Mouse (Mus musculus): Measurements from ENCODE around the gene Nat8f1. TPM values are rescaled to one million over a fixed set of nuclear protein-coding genes. Genes with fewer than 3 reads are reported as not detected.
"Not testable (repeated sequence)": the region's sequence is repeated elsewhere in the genome, so short reads cannot be mapped to it uniquely, and the experiment has no call there.

Nat8f1 gene
- polyA plus RNA-seq, 2 experiments = 7.0 to 7.7 TPM

GRCm38 (mm10) chr6:85902303-85902702 lies 13.2 kb downstream of the Nat8f1 start:
- WGBS = 86% methylated on average over 2 of the region's 2 CpGs
- no peak overlapping the region for H3K27ac ChIP-seq (replicated peaks; ENCODE audit: low read depth, low read length)
- DNase-seq (ENCODE audit: low spot score) (no peak), ATAC-seq (ENCODE audit: low FRiP score, low read depth) (no peak)
- no peaks in the 10 kb centered on the region for H3K27me3 ChIP-seq (ENCODE audit: control insufficient read depth, insufficient read depth, low read length)
- no peaks in the 10 kb centered on the region for H3K36me3 ChIP-seq (ENCODE audit: control insufficient read depth, insufficient read depth, low read length)
- no peak overlapping the region for H3K4me3 ChIP-seq (replicated peaks; ENCODE audit: low read length)
- H3K4me1 ChIP-seq (ENCODE audit: control insufficient read depth, insufficient read depth, low read length) = no peaks in the 10 kb centered on the region
- no peak overlapping the region for H3K9ac ChIP-seq (ENCODE audit: low read depth, low read length, severe bottlenecking)
- TF ChIP-seq POLR2A (IDR thresholded peaks at IDR 0.05; ENCODE audit: borderline replicate concordance, extremely low read depth, insufficient read depth, insufficient read length) = no peak
- no peak overlapping the region for H3K4me2 ChIP-seq (replicated peaks; ENCODE audit: low read depth, low read length, severe bottlenecking)
- H3K9me3 ChIP-seq (ENCODE audit: control insufficient read depth, low read length) = no peaks in the 10 kb centered on the region

GRCm38 (mm10) chr6:85898596-85899475 lies 16.7 kb downstream of the Nat8f1 start:
- WGBS = 72% methylated on average over 6 of the region's 8 CpGs
- not testable (repeated sequence) for DNase-seq (ENCODE audit: low spot score); H3K4me1 ChIP-seq (ENCODE audit: control insufficient read depth, insufficient read depth, low read length); H3K4me2 ChIP-seq (replicated peaks; ENCODE audit: low read depth, low read length, severe bottlenecking); H3K27me3 ChIP-seq (ENCODE audit: control insufficient read depth, insufficient read depth, low read length); ATAC-seq (ENCODE audit: low FRiP score, low read depth); H3K4me3 ChIP-seq (replicated peaks; ENCODE audit: low read length); H3K27ac ChIP-seq (replicated peaks; ENCODE audit: low read depth, low read length); H3K9me3 ChIP-seq (ENCODE audit: control insufficient read depth, low read length); H3K36me3 ChIP-seq (ENCODE audit: control insufficient read depth, insufficient read depth, low read length); H3K9ac ChIP-seq (ENCODE audit: low read depth, low read length, severe bottlenecking)

GRCm38 (mm10) chr6:85895061-85895648 lies 20.3 kb downstream of the Nat8f1 start:
- H3K36me3 ChIP-seq (ENCODE audit: control insufficient read depth, insufficient read depth, low read length); ATAC-seq (ENCODE audit: low FRiP score, low read depth); H3K9me3 ChIP-seq (ENCODE audit: control insufficient read depth, low read length); H3K27me3 ChIP-seq (ENCODE audit: control insufficient read depth, insufficient read depth, low read length); H3K4me1 ChIP-seq (ENCODE audit: control insufficient read depth, insufficient read depth, low read length); H3K4me2 ChIP-seq (replicated peaks; ENCODE audit: low read depth, low read length, severe bottlenecking); H3K9ac ChIP-seq (ENCODE audit: low read depth, low read length, severe bottlenecking); H3K27ac ChIP-seq (replicated peaks; ENCODE audit: low read depth, low read length); DNase-seq (ENCODE audit: low spot score); H3K4me3 ChIP-seq (replicated peaks; ENCODE audit: low read length): not testable (repeated sequence)
- WGBS = 77% methylated on average over 25 of the region's 25 CpGs

GRCm38 (mm10) chr6:85888961-85889360 lies 26.5 kb downstream of the Nat8f1 start:
- no peak overlapping the region for H3K4me3 ChIP-seq (replicated peaks; ENCODE audit: low read length)
- no peak for DNase-seq (ENCODE audit: low spot score)

DNA sequence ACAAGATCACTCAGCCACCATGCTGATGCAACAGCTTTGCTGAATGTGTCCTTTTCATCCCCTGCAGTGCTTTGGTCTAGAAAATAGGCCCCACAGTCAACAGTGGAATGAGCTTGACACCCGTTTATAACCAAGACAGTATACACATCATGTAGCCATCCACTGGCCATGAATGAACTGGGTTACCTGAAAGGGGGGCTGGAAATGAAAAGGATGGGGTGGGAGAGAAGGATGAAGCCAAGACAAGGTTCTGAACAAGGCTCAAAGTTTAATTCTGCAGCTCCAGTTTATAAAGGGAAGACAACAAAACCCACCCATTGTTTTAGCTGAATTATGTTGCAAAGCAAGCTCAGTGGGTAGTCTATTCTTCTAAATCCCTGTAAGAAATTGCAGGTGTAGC lies 31.2 kb downstream of the Nat8f1 start:
- Histone ChIP-seq H3K9me3 (ENCODE audit: control insufficient read depth, low read length) (peaks cover 18% of the 10 kb centered on the region), H3K27ac (replicated peaks; ENCODE audit: low read depth, low read length) (no peak overlapping the region), H3K9ac (ENCODE audit: low read depth, low read length, severe bottlenecking) (no peak overlapping the region), H3K4me1 (ENCODE audit: control insufficient read depth, insufficient read depth, low read length) (no peaks in the 10 kb centered on the region), H3K4me2 (replicated peaks; ENCODE audit: low read depth, low read length, severe bottlenecking) (no peak overlapping the region), H3K36me3 (ENCODE audit: control insufficient read depth, insufficient read depth, low read length) (no peaks in the 10 kb centered on the region), H3K27me3 (ENCODE audit: control insufficient read depth, insufficient read depth, low read length) (no peaks in the 10 kb centered on the region), H3K4me3 (replicated peaks; ENCODE audit: low read length) (no peak overlapping the region)
- no peak for DNase-seq (ENCODE audit: low spot score)
- no peak for TF ChIP-seq POLR2A (IDR thresholded peaks at IDR 0.05; ENCODE audit: borderline replicate concordance, extremely low read depth, insufficient read depth, insufficient read length)
- 97% methylated on average over 1 of the region's 1 CpGs for WGBS
- ATAC-seq (ENCODE audit: low FRiP score, low read depth) = no peak

More at GRCm38 (mm10) chr6:85888961-85889360, 26.5 kb downstream of the Nat8f1 start:
- H3K9ac ChIP-seq (ENCODE audit: low read depth, low read length, severe bottlenecking) = no peak overlapping the region
- no peak for TF ChIP-seq POLR2A (IDR thresholded peaks at IDR 0.05; ENCODE audit: borderline replicate concordance, extremely low read depth, insufficient read depth, insufficient read length)
- no peaks in the 10 kb centered on the region for H3K36me3 ChIP-seq (ENCODE audit: control insufficient read depth, insufficient read depth, low read length)
- H3K9me3 ChIP-seq (ENCODE audit: control insufficient read depth, low read length) = peaks cover 11% of the 10 kb centered on the region; the same call in 1 of the 2 replicates
- H3K27ac ChIP-seq (replicated peaks; ENCODE audit: low read depth, low read length) = no peak overlapping the region
- WGBS = 93% methylated on average over 2 of the region's 2 CpGs
- H3K4me2 ChIP-seq (replicated peaks; ENCODE audit: low read depth, low read length, severe bottlenecking) = no peak overlapping the region
- ATAC-seq (ENCODE audit: low FRiP score, low read depth) = no peak
- no peaks in the 10 kb centered on the region for H3K27me3 ChIP-seq (ENCODE audit: control insufficient read depth, insufficient read depth, low read length)
- H3K4me1 ChIP-seq (ENCODE audit: control insufficient read depth, insufficient read depth, low read length) = no peaks in the 10 kb centered on the region

DNA sequence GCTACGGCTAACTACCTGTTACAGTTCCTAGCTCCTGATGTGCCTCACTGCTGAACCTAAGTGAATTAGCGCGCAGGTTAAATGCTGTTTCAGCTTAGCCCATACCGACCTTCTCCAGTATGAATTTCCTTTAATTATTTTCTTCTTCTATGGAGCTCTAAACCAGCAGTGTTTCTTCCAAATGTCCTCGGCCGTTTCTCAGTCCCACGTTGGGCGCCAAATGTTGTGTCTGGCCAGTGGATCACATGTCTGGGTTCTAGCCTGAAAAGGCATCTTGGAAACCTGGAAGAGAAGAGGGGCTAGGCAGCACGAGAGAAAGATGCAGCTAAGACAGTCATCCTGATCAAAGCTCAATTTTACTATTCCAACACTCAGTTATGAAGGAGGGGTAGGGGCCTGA lies 32.2 kb downstream of the Nat8f1 start:
- H3K36me3 ChIP-seq (ENCODE audit: control insufficient read depth, insufficient read depth, low read length); H3K4me3 ChIP-seq (replicated peaks; ENCODE audit: low read length): not testable (repeated sequence)

GRCm38 (mm10) chr6:85869006-85869405 lies 46.5 kb downstream of the Nat8f1 start, which contains the start of gene Nat8f2:
Nat8f2 (minus strand) TSS chr6:85869158.
- not testable (repeated sequence) for H3K27ac ChIP-seq (replicated peaks; ENCODE audit: low read depth, low read length); H3K9me3 ChIP-seq (ENCODE audit: control insufficient read depth, low read length); H3K4me2 ChIP-seq (replicated peaks; ENCODE audit: low read depth, low read length, severe bottlenecking); H3K4me3 ChIP-seq (replicated peaks; ENCODE audit: low read length); H3K4me1 ChIP-seq (ENCODE audit: control insufficient read depth, insufficient read depth, low read length); H3K9ac ChIP-seq (ENCODE audit: low read depth, low read length, severe bottlenecking); H3K36me3 ChIP-seq (ENCODE audit: control insufficient read depth, insufficient read depth, low read length); DNase-seq (ENCODE audit: low spot score); H3K27me3 ChIP-seq (ENCODE audit: control insufficient read depth, insufficient read depth, low read length); ATAC-seq (ENCODE audit: low FRiP score, low read depth)
- 73% methylated on average over 5 of the region's 5 CpGs for WGBS

More for the DNA sequence above, 32.2 kb downstream of the Nat8f1 start:
- not testable (repeated sequence) for H3K9ac ChIP-seq (ENCODE audit: low read depth, low read length, severe bottlenecking); ATAC-seq (ENCODE audit: low FRiP score, low read depth); H3K4me1 ChIP-seq (ENCODE audit: control insufficient read depth, insufficient read depth, low read length); H3K4me2 ChIP-seq (replicated peaks; ENCODE audit: low read depth, low read length, severe bottlenecking); H3K27me3 ChIP-seq (ENCODE audit: control insufficient read depth, insufficient read depth, low read length); H3K27ac ChIP-seq (replicated peaks; ENCODE audit: low read depth, low read length); DNase-seq (ENCODE audit: low spot score)
- 92% methylated on average over 9 of the region's 9 CpGs for WGBS
- peaks cover 18% of the 10 kb centered on the region for H3K9me3 ChIP-seq (ENCODE audit: control insufficient read depth, low read length)

Measured in limb, embryonic 14.5 days (tissue).